Mouse (Mus musculus): ENCODE measurements around the gene Prorsd1.
A peak's percentile ranks its signal among the peaks of the same experiment; 100 is the strongest.
"Not testable (repeated sequence)": the region's sequence is repeated elsewhere in the genome, so short reads cannot be mapped to it uniquely, and the experiment has no call there.

The Prorsd1 gene

GRCm38 (mm10) chr11:29514682-29515412, at the start of gene Prorsd1:
Gene Prorsd1, minus strand, starts transcription at chr11:29515033.
- peak; percentile 96 for DNase-seq (ENCODE audit: low read depth, low spot score)

DNA sequence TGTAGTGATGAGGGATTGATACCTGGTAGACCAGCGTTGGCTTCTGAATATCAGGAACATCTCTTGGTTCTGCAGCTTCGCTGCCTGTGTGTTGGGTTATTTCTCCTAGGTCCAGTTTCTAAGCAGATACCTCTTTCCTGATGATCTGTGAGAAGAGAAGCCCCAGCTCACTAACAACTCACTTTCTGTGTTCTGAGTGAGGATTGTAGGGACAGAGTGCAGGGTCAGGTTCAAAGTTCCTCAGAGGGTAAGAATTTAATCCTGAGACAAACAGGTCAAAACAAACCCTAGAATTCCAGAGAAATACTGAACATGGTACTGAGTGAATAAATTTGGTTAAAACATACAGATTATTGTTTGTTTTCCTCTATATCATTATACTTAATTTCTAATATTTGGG, 48.6 kb upstream of the Prorsd1 start:
- DNase-seq (ENCODE audit: low read depth, low spot score): no peak

DNA sequence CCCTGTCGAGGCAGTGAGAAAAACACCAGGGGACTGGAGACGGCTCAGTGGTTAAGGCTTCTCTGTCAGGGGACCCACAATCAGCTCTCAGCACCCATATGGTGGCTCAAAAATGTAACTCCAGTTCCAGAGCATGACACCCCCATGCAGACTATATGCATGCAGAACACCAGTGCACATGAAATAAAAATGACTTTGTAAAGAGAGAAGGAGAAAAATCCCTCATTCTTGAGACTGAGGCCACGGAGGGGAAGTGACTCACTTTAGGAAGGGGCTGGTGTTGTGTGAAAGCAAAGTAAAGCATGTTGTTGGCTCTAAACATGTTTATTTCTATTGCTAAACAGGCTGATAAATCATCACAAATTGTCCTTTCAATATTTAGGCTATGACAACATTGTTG, 46.2 kb upstream of the Prorsd1 start:
- no peak for DNase-seq (ENCODE audit: low read depth, low spot score)

DNA sequence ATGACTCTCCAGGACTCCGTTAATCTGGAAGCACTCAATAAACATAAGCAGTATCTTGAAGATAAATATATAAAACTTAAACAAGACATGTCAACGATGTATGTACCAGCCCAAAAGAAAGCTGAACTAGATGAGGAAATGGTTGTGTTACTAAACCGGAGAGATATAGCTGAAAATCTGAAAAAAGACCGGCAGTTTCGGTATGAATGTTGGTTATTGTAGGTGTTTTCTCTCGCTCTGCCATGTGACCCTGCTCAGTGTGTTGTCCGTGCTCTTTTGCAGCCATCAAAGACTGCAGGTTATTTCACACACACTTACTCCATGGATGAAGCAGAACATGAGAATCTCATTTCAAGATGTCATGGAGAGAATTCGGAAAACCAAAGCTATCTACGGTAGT, 45.6 kb upstream of the Prorsd1 start:
- no peak for DNase-seq (ENCODE audit: low read depth, low spot score)

GRCm38 (mm10) chr11:29549425-29549778, 34.6 kb upstream of the Prorsd1 start:
- DNase-seq (ENCODE audit: low read depth, low spot score): no peak

DNA sequence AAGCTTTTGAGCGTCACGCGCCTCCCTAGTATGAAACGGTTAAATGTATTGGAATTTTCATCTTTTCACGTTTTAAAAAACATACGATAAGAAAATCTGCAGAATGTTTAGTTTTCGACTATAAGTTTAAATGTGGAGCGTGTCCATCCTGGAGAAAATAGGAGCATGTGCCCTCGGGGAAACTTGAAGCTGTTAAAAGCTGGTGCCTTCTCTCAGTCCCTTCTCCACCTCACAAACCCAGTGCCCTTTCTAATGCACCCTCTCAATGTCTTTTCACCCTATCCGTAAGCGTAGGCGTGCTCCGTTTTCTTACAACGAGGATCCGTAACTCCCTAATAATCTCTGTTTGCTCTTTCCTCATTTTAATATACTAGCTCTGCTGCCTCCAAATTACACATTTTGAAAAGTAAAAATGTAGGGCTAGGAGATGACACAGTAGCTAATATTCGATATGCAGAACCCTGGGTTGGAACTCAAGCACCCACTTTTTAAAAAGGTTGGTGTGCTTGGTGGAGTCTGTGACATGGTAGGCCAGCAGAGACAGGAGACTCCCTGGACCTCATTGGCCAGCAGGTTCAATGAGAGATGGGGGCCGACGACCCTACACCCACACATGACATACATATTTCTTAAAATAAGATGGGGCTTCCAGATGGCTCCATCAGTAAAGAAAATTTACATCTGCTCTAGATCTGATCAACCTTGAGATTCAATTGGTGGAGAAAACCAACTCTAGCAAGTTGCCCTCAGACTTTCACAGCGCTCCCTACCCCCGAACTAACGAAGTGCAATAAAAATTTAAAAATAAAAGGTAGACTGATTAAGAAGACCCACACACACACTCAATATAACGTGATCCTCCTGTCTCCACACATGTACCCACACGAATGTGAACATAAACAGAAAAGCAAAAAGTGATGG, 33.9 kb upstream of the Prorsd1 start:
- DNase-seq (ENCODE audit: low read depth, low spot score): no peak

GRCm38 (mm10) chr11:29547752-29548503, 33.1 kb upstream of the Prorsd1 start, which contains the start of the genes Clhc1 and Rps27a:
Gene Clhc1, plus strand, starts transcription at chr11:29547950.
Gene Rps27a, minus strand, starts transcription at chr11:29548109.
- peak; percentile 87 for DNase-seq (ENCODE audit: low read depth, low spot score)

- DNase-seq (ENCODE audit: low read depth, low spot score): no peak
These were observed 32.5 kb upstream of the Prorsd1 start for GRCm38 (mm10) chr11:29547249-29547751.

DNA sequence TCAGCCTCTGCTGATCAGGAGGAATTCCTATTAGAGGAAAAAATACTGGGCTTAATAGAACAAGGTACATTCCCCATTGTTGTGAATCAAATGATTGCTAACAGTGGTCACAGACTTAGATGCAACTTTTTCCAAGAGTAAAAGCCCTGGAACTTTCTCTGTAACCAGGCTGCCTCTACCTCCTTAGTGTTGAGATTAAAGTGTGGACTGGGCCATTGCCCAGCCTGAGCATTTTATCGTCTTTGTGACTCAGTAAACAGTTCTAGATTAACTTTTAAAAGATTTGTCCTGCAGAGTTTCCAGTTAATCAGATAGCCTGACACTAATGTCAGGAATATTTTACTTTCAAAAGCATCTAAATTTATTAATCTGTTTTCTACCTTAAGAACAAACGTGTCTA, 31.9 kb upstream of the Prorsd1 start:
- no peak for DNase-seq (ENCODE audit: low read depth, low spot score)

DNA sequence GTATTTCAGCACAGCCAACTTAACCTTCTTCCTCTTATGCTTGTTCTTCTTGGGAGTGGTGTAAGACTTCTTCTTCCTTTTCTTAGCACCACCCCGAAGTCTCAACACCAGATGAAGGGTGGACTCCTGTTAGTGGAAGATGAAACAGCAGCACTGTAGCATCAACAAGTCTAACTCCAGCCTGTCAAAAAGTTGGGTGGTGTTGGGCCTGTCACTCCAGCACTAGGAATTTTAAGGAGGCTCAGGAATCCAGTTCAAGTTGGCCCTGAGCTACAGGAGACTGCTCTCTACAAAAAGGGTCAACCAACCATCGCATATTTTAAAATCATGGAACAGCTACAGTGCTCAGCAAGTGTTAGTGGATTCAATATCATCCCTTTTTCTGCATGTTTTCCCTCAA, 31.5 kb upstream of the Prorsd1 start:
- not testable (repeated sequence) for DNase-seq (ENCODE audit: low read depth, low spot score)

- DNase-seq (ENCODE audit: low read depth, low spot score): not testable (repeated sequence)
These were observed 30.4 kb upstream of the Prorsd1 start for GRCm38 (mm10) chr11:29545150-29545752.

GRCm38 (mm10) chr11:29544225-29544945, 29.6 kb upstream of the Prorsd1 start:
- DNase-seq (ENCODE audit: low read depth, low spot score): no peak

DNA sequence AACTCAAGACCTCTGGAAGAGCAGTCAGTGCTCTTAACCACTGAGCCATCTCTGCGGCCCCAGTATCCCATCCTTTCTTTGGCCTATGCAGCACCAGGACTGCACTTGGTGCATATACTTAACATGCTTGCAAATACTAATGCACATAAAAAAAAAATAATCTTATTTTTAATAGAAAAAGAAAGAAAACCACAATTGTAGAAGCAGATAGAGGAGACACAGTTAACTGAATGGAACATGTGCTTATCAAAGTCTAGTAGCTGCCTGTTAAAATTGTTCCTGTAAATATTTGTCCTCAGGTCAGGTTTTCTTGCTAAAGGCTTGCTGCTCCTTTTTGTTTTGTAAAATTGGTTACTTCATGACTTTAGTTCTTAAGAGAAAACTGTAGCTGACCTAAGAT, 23.4 kb upstream of the Prorsd1 start:
- DNase-seq (ENCODE audit: low read depth, low spot score): no peak

GRCm38 (mm10) chr11:29525988-29526794, 11.4 kb upstream of the Prorsd1 start, which contains the start of gene Mtif2:
Gene Mtif2, plus strand, starts transcription at chr11:29526408.
- peak; percentile 88 for DNase-seq (ENCODE audit: low read depth, low spot score)

DNA sequence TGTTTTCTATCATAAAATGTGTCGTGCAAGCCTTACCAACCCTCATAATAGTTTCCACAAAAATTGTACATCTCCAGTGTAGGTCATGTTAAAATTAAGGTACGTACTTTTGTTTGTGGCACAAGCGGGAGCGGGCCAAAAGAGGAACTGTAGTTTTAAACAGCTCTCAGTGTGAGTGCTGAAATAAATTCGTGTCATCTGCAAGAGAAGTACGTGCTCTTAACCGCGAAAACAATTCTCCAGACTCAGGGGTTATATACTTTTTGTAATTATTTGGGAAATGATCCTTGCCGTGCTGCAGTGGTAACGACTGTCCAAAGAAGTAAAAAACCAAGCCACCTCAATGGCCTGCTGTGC, 530 bp downstream of the Prorsd1 start:
- DNase-seq (ENCODE audit: low read depth, low spot score): no peak

GRCm38 (mm10) chr11:29512818-29513535, 1.9 kb downstream of the Prorsd1 start:
- no peak for DNase-seq (ENCODE audit: low read depth, low spot score)

DNA sequence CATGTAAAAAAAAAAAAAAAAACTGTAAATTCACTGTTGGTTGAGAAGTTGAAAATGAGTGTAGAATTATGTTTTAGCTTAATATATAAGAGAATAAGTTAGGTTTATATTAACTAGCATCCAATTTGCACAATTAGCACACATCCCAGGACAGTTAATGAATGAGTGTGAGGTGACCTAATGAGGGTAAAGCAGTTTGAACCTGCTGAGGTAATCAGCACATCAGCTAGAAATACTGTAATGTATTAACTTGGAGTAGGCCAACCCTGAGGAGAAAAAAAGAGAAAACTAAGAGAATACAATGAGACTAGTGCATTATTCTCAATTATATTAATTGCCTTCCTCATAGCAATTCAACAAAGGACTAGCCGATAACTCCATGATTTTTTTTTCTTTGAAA, 5.4 kb downstream of the Prorsd1 start:
- DNase-seq (ENCODE audit: low read depth, low spot score): no peak

DNA sequence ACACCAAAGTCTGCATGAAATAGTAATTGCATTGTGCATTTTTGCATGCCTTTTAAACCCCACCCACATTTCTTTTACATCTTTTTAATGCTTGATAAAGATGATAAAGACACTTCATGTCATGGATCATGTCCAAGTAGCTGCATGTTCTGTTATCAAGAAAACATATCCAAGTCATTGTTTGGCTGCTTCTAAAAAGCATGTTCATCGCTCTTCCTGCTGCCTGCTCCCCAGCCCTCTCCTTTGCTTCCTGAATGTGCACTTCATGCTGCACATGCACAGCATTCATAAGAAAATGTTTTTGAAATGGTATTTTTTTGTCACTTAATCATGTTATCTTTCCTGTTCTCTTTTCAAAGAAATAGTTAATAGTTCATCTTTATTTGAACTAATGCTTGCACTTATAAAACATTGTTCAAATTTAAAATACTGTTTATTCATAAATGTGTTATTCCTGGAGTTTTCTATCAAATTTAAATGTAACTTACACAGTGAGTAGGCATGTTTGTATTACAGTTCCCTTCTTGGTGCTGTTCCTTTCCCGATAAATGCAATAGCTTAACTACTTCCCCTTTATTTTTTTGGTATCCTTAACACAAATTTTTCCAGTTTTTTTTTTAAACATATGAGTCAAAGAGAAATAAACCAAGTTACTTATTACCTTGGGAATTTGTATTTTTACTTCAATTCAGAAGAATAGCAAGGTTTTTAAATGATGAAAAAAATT, 9.8 kb downstream of the Prorsd1 start:
- no peak for DNase-seq (ENCODE audit: low read depth, low spot score)
